Mouse (Mus musculus) right cerebral cortex, adult 18-20 months (tissue): ENCODE data around the gene A130010J15Rik.

Experiments
- DNase-seq: peaks from one replicate; pipeline ENCODE4 v3.0.0; 2022; ENCODE audit warnings: mixed read lengths

Gene A130010J15Rik

GRCm38 (mm10) chr1:193201383-193201778 lies 33.5 kb downstream of the A130010J15Rik start, which contains the start of gene Traf3ip3:
Gene Traf3ip3 (minus strand): TSS chr1:193201703.
- DNase-seq = no peak

DNA sequence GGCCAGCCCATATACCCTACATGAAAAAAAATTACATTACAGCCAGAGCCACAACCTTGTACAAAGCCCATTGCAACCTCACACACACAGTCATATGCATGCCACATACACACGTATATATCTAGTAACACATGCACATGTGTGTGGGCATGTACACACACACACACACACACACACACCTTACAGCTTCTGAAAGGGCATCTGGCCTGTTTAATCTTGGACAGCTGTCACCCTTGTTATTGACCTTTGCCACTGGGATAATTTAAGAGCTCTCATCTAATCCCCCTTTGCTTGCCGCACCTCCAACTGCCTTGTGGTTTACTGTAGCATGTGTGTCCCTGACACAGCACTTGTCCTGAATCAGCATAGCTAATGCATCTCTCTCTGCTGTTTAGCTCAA lies 36.0 kb downstream of the A130010J15Rik start:
- DNase-seq = no peak

DNA sequence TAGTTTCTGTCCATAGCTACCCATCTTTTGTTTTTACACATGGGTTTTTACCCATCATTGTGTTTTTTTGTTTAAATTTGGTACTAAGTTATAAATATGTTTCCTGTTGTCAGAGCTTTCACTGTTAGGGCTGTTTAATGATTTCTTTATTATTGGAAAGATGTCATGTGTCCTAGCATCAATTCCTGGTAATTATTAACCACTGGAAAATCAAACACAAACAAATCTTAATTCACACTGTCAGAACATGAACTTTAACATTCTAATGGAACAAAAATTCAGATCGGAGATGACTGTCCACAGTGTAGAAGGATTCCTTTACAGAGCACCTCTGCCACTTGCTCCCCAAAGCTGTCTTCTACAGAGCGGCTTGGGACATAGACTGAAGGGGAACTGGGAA lies 37.6 kb downstream of the A130010J15Rik start:
- no peak for DNase-seq

DNA sequence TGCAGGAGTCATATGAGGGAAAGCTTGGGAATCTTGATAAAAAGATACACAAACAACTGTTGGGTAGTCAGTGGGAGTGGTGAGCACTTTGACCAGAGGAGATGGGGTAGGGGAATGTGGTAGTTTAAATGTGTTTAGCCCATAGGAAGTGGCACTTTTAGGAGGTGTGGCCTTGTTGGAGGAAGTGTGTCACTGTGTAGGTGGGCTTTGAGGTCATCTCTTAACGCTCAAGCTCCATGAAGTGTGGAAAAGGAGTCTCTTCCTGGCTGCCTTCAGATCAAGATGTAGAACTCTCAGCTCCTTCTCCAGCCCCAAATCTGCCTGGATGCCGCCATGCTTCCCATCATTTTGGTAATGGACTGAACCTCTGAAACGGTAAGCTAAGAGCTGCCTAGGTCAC lies 39.7 kb downstream of the A130010J15Rik start, which contains the start of gene Lamb3:
Gene Lamb3 (plus strand): TSS at position 197 of the 400 bp plus-strand sequence.
- DNase-seq = no peak

DNA sequence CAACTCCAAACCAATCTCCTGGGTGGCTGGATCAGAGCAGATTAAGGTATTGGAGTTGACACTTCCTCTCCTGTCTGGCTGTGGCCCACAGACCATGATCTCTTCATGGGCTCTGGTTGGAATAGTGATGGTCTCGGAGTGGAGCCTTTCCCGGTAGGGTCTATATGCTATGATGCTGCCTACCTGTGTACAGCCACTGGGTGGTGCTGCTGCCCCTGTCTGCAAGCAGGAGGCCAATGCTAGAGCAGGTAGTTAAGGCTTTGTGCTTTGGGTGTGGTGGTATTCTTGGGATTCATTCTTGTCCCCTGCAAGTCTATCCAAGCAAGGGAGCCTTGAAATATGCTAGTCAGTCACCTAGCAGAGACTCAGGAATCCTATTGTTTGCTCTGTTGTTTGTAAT lies 40.3 kb downstream of the A130010J15Rik start:
- peak; percentile 59 for DNase-seq

- DNase-seq = no peak
Observed at GRCm38 (mm10) chr1:193211371-193211770, 43.5 kb downstream of the A130010J15Rik start.

DNA sequence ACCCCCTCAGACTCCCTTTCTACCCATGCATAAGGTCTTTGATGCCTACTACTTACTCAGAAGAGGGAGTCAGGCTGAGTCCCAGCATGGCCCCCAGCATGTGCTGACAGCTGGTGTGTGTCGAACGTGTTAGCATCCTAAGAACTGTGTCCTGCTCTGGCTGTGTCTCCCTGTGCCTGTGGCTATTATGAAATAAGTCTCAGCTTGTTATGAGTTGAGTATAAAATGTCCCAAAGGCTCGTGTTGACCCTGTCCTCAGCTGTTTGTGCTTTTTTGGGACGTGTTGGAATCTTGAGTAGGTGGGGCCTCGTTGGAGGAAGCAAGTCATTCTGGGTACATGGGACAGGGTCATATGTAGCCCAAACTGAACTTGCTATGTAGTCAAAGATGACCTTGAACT lies 46.2 kb downstream of the A130010J15Rik start:
- DNase-seq = no peak

- DNase-seq = no peak
Observed at GRCm38 (mm10) chr1:193216000-193216399, 48.2 kb downstream of the A130010J15Rik start.

GRCm38 (mm10) chr1:193220408-193220807 lies 52.6 kb downstream of the A130010J15Rik start:
- no peak for DNase-seq

- no peak for DNase-seq
Observed at GRCm38 (mm10) chr1:193225531-193225930, 57.7 kb downstream of the A130010J15Rik start.

DNA sequence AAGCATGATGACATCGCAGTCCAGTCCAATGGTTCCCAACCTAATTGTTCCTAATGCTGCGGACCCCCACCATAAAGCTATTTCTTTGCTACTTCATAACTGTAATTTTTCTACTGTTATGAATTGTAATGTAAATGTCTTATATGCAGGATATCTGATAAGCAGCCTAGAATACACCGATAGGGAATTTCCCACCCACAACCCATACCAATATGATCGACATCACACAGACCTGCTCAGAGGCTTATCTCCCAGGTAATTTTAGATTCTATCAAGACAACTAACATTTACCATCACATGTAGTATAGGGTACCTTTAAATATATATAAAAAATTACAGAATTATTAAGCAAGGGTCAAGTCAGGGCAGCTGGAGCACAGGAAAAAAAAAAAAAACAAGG lies 58.3 kb downstream of the A130010J15Rik start:
- no peak for DNase-seq

GRCm38 (mm10) chr1:193226724-193227522 lies 59.1 kb downstream of the A130010J15Rik start:
- DNase-seq = peak; percentile 11
